Mouse (Mus musculus) heart, adult 2 months (tissue): ENCODE results near the gene Ankfn1.

ENCODE experiments used
- CTCF ChIP-seq: fragments of 200-600 bp; IDR thresholded peaks from 2 replicates; pipeline ENCODE4 v1.8.1; 2022; ENCODE audit warnings: antibody characterized with exemption, mild to moderate bottlenecking, moderate library complexity
- EP300 ChIP-seq: fragments of 200-500 bp; IDR thresholded peaks from 2 replicates; pipeline ENCODE4 v1.6.1; 2011; ENCODE audit warnings: low read depth, low read length, control low read depth; ENCODE audit not compliant: insufficient read depth
- POLR2A ChIP-seq: fragments of 200-500 bp; IDR thresholded peaks from 2 replicates; pipeline ENCODE4 v1.6.1; 2011; ENCODE audit warnings: mild to moderate bottlenecking, low read depth, low read length, control low read depth; ENCODE audit not compliant: insufficient read depth

- TF ChIP-seq CTCF, result no peak
- TF ChIP-seq POLR2A, result no peak
- TF ChIP-seq EP300, result no peak
Observed at GRCm38 (mm10) chr11:89803974-89804373, 26.5 kb upstream of the Ankfn1 start.
